Mouse (Mus musculus) frontal cortex, postnatal 36 days (tissue): ENCODE measurements around the gene Hist2h4.
A peak's percentile ranks its signal among the peaks of the same experiment; 100 is the strongest.
"Not testable (repeated sequence)": the region's sequence is repeated elsewhere in the genome, so short reads cannot be mapped to it uniquely, and the experiment has no call there.

Experiments
- DNase-seq, 2 experiments: peaks; one replicate each; pipeline ENCODE4 v3.0.0; 2022; ENCODE audit warnings: low spot score in 2 of 2

Hist2h4 gene

DNA sequence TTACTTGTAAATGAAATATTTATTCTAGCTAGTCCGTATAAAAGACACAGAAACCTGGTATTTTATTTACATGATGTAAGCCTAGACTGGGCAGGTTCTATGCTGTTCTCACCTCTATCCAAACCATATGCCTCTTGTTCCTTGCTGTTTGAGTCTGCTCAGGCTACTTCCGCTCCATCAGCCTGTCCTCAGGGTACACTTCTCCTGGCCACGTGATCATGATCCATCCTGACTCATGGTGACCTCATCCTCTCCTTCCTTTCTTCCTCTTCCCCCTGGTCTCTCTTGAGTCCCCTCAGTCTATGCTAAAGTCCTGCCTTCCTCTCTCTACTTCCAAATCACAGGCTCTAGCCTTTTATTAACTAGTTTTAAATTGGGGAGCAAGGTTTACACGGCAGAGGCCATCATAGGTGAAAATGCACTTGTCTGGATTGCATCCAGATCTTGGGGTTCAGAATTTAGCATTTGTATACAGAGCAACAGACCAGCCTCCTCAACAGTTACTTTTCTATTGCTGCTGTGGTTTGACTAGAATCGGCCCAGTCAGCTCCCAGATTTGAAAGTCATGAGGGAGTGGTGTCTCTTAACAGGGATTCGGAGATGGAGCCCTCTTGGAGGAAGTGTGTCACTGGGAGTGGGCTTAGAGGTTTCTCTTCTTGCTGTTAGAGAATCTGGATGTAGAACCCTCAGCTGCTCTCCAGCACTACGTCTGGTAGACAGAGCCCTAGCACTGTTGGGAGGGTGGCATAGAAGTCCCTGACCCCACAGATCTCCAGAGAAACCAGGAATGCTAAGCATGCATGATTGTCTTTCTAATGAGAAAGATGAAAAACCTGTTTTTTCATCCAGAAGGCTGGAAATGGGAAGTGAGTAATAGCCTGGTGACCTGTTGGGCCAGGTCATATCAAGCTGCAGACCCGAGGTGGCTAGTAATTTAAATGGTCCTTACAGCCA, 36.1 kb downstream of the Hist2h4 start:
- DNase-seq = no peak

DNA sequence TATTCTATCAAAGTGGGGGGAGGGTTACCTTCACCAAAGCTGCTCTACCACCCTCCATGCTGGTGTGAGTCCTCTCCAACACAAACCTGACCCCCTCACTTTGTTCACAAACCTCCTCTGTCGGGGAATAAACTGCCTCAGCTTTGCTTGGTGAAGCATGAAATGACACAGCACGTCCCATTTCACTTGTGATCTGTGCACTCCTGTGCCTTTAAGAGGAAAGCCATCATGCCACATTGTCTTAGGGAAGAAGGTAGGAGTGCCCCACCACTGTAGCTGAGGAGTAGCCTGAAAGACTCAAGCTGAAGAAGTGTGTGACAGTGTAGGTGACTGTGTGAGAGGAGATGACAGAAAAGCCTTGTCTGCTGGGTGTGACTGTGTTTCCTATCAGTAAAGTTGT, 37.7 kb downstream of the Hist2h4 start:
- DNase-seq = no peak

DNA sequence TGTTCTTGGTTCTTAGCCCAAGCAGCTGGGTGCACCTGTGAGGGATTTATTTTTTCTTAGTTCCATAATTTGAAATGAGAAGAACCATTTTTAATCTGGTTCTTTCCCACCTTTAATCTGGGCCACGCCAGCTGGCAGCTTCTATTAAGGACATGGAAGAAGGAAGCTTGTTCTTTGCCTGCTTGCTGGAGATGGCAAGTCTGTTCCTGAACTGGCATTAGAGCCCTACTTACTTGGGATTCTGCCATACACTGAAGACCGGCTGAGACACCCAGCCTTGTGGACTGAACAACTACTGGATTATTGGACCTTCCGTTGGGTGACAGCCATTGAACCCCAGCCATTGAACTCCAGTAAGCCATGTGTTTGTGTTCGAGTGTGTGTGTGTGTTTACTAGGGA, 40.3 kb downstream of the Hist2h4 start:
- no peak for DNase-seq

DNA sequence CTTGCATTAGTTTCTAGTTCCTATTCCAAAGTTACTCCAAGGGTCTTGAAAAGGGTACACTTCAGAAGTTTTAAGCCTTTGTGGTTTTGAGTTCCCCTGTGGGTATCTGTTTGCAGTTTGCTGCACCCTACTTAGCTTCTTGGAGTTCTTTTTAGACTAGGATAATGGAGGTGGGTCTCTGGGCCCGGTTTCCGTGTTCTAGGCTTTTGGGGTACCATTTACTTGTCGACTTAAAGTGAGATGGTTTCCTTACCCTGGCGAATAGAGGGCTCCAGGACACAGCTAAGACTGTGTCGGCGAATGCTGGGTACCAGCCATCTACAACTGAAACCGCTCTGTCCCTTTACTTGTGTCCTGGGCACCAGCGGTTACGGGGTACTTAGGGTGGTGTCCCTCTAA, 41.5 kb downstream of the Hist2h4 start:
- DNase-seq = no peak

DNA sequence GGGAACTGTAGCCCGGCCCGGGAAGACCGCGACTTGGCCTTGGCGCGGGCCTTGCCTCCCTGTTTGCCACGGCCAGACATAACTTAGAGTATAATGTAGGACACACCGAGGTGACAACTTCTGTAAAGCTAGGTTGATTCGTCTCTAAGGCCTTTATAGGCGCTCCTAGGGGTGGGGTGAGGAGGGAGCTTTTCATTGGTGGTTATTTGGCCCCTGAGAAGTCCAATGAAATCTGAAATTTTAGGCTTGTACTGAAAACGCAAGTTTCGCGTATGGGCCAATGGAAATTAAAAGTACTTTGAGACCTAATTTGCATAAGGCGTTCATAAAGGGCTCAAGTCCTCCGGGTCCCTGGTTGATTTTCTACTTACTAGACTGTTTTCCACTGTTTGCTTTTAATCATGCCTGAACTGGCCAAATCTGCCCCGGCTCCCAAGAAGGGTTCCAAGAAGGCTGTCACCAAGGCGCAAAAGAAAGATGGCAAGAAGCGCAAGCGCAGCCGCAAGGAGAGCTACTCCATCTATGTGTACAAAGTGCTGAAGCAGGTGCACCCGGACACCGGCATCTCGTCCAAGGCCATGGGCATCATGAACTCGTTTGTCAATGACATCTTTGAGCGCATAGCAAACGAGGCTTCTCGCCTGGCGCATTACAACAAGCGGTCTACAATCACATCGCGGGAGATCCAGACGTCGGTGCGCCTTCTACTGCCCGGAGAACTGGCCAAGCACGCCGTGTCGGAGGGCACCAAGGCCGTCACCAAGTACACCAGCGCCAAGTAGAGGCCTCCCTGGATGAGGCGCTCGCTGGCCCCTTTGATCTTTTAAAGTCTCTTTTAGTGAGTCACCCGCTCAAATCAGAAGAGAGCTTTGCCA, 42.1 kb downstream of the Hist2h4 start, which contains the start of the genes Hist2h2ac and Hist2h2be:
Gene Hist2h2ac (minus strand): TSS at position 116 of the 875 bp plus-strand sequence.
Gene Hist2h2be (plus strand): TSS at position 355 of the 875 bp plus-strand sequence.
- peak; percentile 88 to 93 for DNase-seq

DNA sequence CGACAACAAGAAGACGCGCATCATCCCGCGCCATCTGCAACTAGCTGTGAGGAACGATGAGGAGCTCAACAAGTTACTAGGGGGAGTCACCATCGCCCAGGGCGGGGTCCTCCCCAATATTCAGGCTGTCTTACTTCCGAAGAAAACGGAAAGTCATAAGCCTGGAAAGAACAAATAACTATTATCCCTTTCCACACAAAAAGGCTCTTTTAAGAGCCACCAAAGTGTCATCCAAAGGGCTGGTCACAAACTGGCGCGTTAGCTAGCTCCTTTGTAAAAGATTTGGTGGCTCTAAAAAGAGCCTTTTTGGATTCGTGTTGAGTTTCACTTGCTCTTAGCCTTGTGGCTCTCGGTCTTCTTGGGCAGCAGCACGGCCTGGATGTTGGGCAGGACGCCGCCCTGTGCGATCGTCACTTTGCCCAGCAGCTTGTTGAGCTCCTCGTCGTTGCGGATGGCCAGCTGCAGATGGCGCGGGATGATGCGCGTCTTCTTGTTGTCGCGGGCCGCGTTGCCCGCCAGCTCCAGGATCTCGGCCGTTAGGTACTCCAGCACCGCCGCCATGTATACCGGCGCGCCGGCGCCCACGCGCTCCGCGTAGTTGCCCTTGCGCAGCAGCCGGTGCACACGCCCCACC, 42.9 kb downstream of the Hist2h4 start:
- not testable (repeated sequence) for DNase-seq

DNA sequence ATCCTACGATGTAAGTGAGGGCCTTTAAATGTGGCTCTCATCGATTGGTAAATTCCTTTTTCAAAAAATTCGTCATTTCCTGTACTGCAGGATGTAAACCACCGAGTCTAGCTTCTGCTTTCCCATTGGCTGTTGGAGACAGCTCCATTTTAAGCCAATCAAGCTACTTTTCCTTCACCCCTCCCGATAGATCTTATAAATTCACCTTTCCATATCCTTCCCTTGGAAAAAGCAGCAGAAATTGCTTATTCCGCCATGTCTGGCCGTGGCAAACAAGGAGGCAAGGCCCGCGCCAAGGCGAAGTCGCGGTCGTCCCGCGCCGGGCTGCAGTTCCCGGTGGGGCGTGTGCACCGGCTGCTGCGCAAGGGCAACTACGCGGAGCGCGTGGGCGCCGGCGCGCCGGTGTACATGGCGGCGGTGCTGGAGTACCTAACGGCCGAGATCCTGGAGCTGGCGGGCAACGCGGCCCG, 43.4 kb downstream of the Hist2h4 start, which contains the start of the genes Bola1 and Hist2h2ab:
Gene Bola1 (minus strand): TSS at position 49 of the 470 bp plus-strand sequence.
Gene Hist2h2ab (plus strand): TSS at position 205 of the 470 bp plus-strand sequence.
- DNase-seq = peak; percentile 80 to 84

DNA sequence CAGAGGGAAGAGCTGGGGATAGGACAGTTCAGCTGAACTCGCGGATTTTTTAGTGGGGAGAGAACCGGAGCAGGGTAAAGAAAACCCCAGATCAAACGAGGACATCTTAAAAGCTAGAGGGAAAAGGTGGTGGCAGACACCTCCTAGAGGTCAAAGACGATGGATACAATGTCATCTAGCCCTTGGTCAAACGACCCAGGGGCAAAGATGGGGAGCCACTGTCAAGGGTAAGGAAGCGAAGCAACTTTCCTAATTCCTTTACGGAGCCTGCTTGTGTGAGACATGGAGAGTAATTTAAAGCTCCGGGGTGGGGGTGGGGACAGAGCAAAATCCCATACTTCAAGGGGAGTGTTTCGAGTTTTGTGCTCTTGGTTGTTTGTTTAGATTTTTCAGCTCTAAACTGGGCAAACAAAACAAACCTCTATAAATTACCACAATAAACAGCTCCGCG, 43.9 kb downstream of the Hist2h4 start:
- DNase-seq = peak in 1 of 2 experiments; percentile 42
